Mouse (Mus musculus) retina, postnatal 7 days (tissue): ENCODE results near the gene Fxn.
"Not testable (repeated sequence)": the region's sequence is repeated elsewhere in the genome, so short reads cannot be mapped to it uniquely, and the experiment has no call there.

ENCODE experiments used
- DNase-seq: peaks from one replicate; pipeline ENCODE4 v3.0.0-alpha.2; 2012; ENCODE audit warnings: low read depth, low spot score

Gene Fxn

GRCm38 (mm10) chr19:24241799-24242546, 38.4 kb downstream of the Fxn start:
- DNase-seq: no peak

GRCm38 (mm10) chr19:24241271-24241670, 39.1 kb downstream of the Fxn start:
- no peak for DNase-seq

- DNase-seq: no peak
These were observed 42.4 kb downstream of the Fxn start for GRCm38 (mm10) chr19:24238011-24238410.

- not testable (repeated sequence) for DNase-seq
These were observed 48.0 kb downstream of the Fxn start for GRCm38 (mm10) chr19:24232356-24232755.

- no peak for DNase-seq
These were observed 55.1 kb downstream of the Fxn start for GRCm38 (mm10) chr19:24225305-24225696.

GRCm38 (mm10) chr19:24224500-24225304, 55.7 kb downstream of the Fxn start, which contains the start of gene Tjp2:
TSS of gene Tjp2 (minus strand) at chr19:24225030.
- DNase-seq: no peak

GRCm38 (mm10) chr19:24223851-24224251, 56.6 kb downstream of the Fxn start:
- no peak for DNase-seq

GRCm38 (mm10) chr19:24221455-24221854, 59.0 kb downstream of the Fxn start:
- no peak for DNase-seq

- no peak for DNase-seq
These were observed 59.5 kb downstream of the Fxn start for GRCm38 (mm10) chr19:24220795-24221445.

- DNase-seq: no peak
These were observed 61.4 kb downstream of the Fxn start for GRCm38 (mm10) chr19:24219011-24219410.

GRCm38 (mm10) chr19:24218291-24218690, 62.1 kb downstream of the Fxn start:
- no peak for DNase-seq

GRCm38 (mm10) chr19:24217851-24218250, 62.6 kb downstream of the Fxn start:
- DNase-seq: no peak

- no peak for DNase-seq
These were observed 63.6 kb downstream of the Fxn start for GRCm38 (mm10) chr19:24216771-24217170.

- DNase-seq: no peak
These were observed 65.5 kb downstream of the Fxn start for GRCm38 (mm10) chr19:24214939-24215338.

- DNase-seq: no peak
These were observed 67.1 kb downstream of the Fxn start for GRCm38 (mm10) chr19:24213299-24213698.

- peak; percentile 59 for DNase-seq
These were observed 67.7 kb downstream of the Fxn start for GRCm38 (mm10) chr19:24212552-24213249.
